Mouse (Mus musculus) CH12.LX (cell line): ENCODE measurements around the gene Atp13a3. TPM values are rescaled to one million over a fixed set of nuclear protein-coding genes. Genes with fewer than 3 reads are reported as not detected.

Source experiments
- DNase-seq: peaks from one replicate; pipeline ENCODE4 v3.0.0-alpha.2; 2013; ENCODE audit errors: extremely low read depth
- H3K27ac ChIP-seq: 2 replicates; pipeline ENCODE4 v1.5.1; 2012; ENCODE audit warnings: low read depth, mild to moderate bottlenecking, control low read depth, moderate library complexity; ENCODE audit not compliant: insufficient read depth
- H3K27me3 ChIP-seq: replicated peaks from 2 replicates; pipeline ENCODE3; 2012; ENCODE audit warnings: inconsistent platforms
- H3K36me3 ChIP-seq, 2 experiments: replicated peaks in 1 of 2; 2 replicates each; pipeline versions ENCODE3 to v1.6.1; 2012; ENCODE audit warnings: inconsistent platforms in 1 of 2, low read length in 1 of 2, mild to moderate bottlenecking in 1 of 2, mixed read lengths in 1 of 2, moderate library complexity in 1 of 2; ENCODE audit not compliant: control insufficient read depth in 1 of 2, insufficient read depth in 1 of 2
- H3K4me1 ChIP-seq, 2 experiments: 2 replicates each; pipeline ENCODE4 v1.6.1; 2012; ENCODE audit warnings: inconsistent platforms in 1 of 2, moderate library complexity in 1 of 2; ENCODE audit not compliant: insufficient read depth in 2 of 2, control insufficient read depth in 1 of 2
- H3K4me2 ChIP-seq: 2 replicates; pipeline ENCODE4 v1.6.1; 2012; ENCODE audit warnings: low read depth, mild to moderate bottlenecking, control low read depth; ENCODE audit not compliant: poor library complexity, insufficient read depth, severe bottlenecking
- H3K4me3 ChIP-seq, 3 experiments: fragments of 150-350 bp in 1 of 3; sonication (generic) in 1 of 3; replicated peaks in 1 of 3; 2 replicates each; pipeline versions ENCODE3 to v1.5.1; 2011 to 2012; ENCODE audit warnings: low read depth in 2 of 3, low read length in 2 of 3, mild to moderate bottlenecking in 2 of 3, moderate library complexity in 2 of 3, control low read depth in 1 of 3, improper control_type of control experiment in 1 of 3, inconsistent platforms in 1 of 3, mixed read lengths in 1 of 3; ENCODE audit not compliant: poor library complexity in 1 of 3
- H3K79me2 ChIP-seq: replicated peaks from 2 replicates; pipeline ENCODE4 v1.6.1; 2012; ENCODE audit warnings: mild to moderate bottlenecking, moderate library complexity; ENCODE audit not compliant: control insufficient read depth, poor library complexity, insufficient read depth, severe bottlenecking; ENCODE audit errors: extremely low read depth
- H3K9ac ChIP-seq: 2 replicates; pipeline ENCODE4 v1.6.1; 2012; ENCODE audit warnings: low read depth, mild to moderate bottlenecking, control low read depth, moderate library complexity; ENCODE audit not compliant: insufficient read depth
- H3K9me3 ChIP-seq: replicated peaks from 2 replicates; pipeline ENCODE3; 2012; ENCODE audit warnings: low read length, inconsistent platforms, mixed read lengths
- CTCF ChIP-seq, 2 experiments: IDR thresholded peaks in 1 of 2; conservative IDR thresholded peaks in 1 of 2; 2 replicates each; pipeline ENCODE4 v1.5.1; 2011 to 2012; ENCODE audit warnings: low read depth in 2 of 2, low read length in 2 of 2, improper control_type of control experiment in 1 of 2, inconsistent platforms in 1 of 2, mild to moderate bottlenecking in 1 of 2, moderate library complexity in 1 of 2
- EP300 ChIP-seq: IDR thresholded peaks from 2 replicates; pipeline ENCODE4 v1.6.1; 2011; ENCODE audit warnings: low read length, improper control_type of control experiment
- KAT2A ChIP-seq: IDR thresholded peaks from 2 replicates; pipeline ENCODE4 v1.6.1; 2012; ENCODE audit warnings: low read length, improper control_type of control experiment, inconsistent platforms; ENCODE audit not compliant: insufficient replicate concordance
- MAX ChIP-seq: IDR thresholded peaks from 2 replicates; pipeline ENCODE4 v1.6.1; 2011; ENCODE audit warnings: low read length, improper control_type of control experiment
- MXI1 ChIP-seq: IDR thresholded peaks from 2 replicates; pipeline ENCODE4 v1.6.1; 2011; ENCODE audit warnings: mild to moderate bottlenecking, low read depth, low read length, improper control_type of control experiment
- MYC ChIP-seq: IDR thresholded peaks from 2 replicates; pipeline ENCODE4 v1.6.1; 2011; ENCODE audit warnings: low read depth, mild to moderate bottlenecking, improper control_type of control experiment, low read length
- NRF1 ChIP-seq: IDR thresholded peaks from 2 replicates; pipeline ENCODE4 v1.6.1; 2014; ENCODE audit warnings: low read depth, mild to moderate bottlenecking, inconsistent platforms, low read length, improper control_type of control experiment, moderate library complexity
- PAX5 ChIP-seq: IDR thresholded peaks from 2 replicates; pipeline ENCODE4 v1.6.1; 2012; ENCODE audit warnings: low read length, inconsistent platforms, mixed read lengths
- POLR2AphosphoS2 ChIP-seq: IDR thresholded peaks from 2 replicates; pipeline ENCODE4 v1.6.1; 2011; ENCODE audit warnings: low read depth, low read length, improper control_type of control experiment
- RAD21 ChIP-seq: IDR thresholded peaks from 2 replicates; pipeline ENCODE4 v1.6.1; 2011; ENCODE audit warnings: low read depth, mild to moderate bottlenecking, low read length, improper control_type of control experiment, moderate library complexity
- RCOR1 ChIP-seq: conservative IDR thresholded peaks from 2 replicates; pipeline ENCODE4 v1.6.1; 2012; ENCODE audit warnings: low read depth, mild to moderate bottlenecking, inconsistent platforms, low read length, improper control_type of control experiment
- SIN3A ChIP-seq: IDR thresholded peaks from 2 replicates; pipeline ENCODE4 v1.6.1; 2012; ENCODE audit warnings: low read length, improper control_type of control experiment, inconsistent platforms
- ZKSCAN1 ChIP-seq: IDR thresholded peaks from 2 replicates; pipeline ENCODE4 v1.6.1; 2012; ENCODE audit warnings: low read depth, inconsistent platforms, low read length, improper control_type of control experiment, borderline replicate concordance
- ZMIZ1 ChIP-seq: IDR thresholded peaks from 2 replicates; pipeline ENCODE4 v1.6.1; 2012; ENCODE audit warnings: low read depth, mild to moderate bottlenecking, inconsistent platforms, low read length, improper control_type of control experiment
- ZNF384 ChIP-seq: IDR thresholded peaks from 2 replicates; pipeline ENCODE4 v1.6.1; 2012; ENCODE audit warnings: low read depth, low read length, improper control_type of control experiment, inconsistent platforms
- dilution Hi-C: fragments of 300-500 bp; cut with MboI; formaldehyde crosslinking; loops from 2 replicates; pipeline ENCODE4 v1.14.3; 2020; ENCODE audit warnings: low sequenced_read_pairs; ENCODE audit not compliant: extremely low pct_unique_long_range_greater_than_20kb, extremely low pct_ligation_motif_present
- in situ Hi-C: fragments of 300-500 bp; cut with MboI; formaldehyde crosslinking; loops from 3 replicates; pipeline ENCODE4 v1.14.3; 2019; ENCODE audit warnings: low sequenced_read_pairs, low pct_ligation_motif_present, low pct_unique_long_range_greater_than_20kb, mixed read lengths
- polyA plus RNA-seq: library from polyadenylated mRNA; unstranded; fragments of >175 nt; gene quantifications from 2 replicates; pipeline ENCODE4 v1.2.1, GENCODE M21; 2012; ENCODE audit warnings: low read depth; ENCODE audit not compliant: insufficient read length
- total RNA-seq, 2 experiments: library from RNA; depleted of rRNA; stranded (reverse); fragments of 300-350 nt in 1 of 2; fragments of >200 nt in 1 of 2; gene quantifications; 2 replicates each; pipeline ENCODE4 v1.2.3; 2012 to 2014

The Atp13a3 gene
- total and polyA plus RNA-seq, 3 experiments: 46.7 to 73.0 (median 49.9) TPM

DNA sequence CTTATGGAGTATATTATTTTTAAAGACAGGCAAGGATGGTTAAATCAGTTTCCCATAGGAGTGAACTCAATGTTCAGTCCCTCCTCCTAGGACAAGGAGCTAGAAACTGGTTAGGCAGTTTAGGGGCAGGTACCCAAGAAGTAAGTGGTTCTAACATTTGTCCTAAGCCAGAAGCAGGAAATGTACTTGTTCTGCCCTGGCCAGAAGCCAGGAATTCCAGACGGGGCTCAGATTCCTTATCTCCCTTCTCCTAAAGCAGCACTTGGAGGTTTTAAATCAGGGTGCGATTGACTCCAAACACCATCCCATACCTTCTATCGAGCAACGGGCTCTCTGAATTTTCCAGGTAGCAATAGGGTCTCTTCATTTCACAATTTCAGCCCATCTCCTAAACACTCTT, 29.6 kb upstream of the Atp13a3 start:
- TF ChIP-seq CTCF (conservative IDR thresholded peaks at IDR 0.05 in 1 of 2, IDR thresholded peaks at IDR 0.05 in 1 of 2; ENCODE audit: low read depth in 2 of 2, low read length in 2 of 2): no peak
- H3K27me3 ChIP-seq: no peaks in the 10 kb centered on the region
- peaks cover 0 to 21% of the 10 kb centered on the region in 2 experiments; a peak in 2 of 4 replicates for H3K4me1 ChIP-seq
- no peak overlapping the region for H3K27ac ChIP-seq
- no peak overlapping the region for H3K4me2 ChIP-seq
- H3K36me3 ChIP-seq: no peaks in the 10 kb centered on the region
- dilution Hi-C loops (no loop called here), in situ Hi-C loops (no loop called here)
- H3K79me2 ChIP-seq: no peaks in the 10 kb centered on the region
- DNase-seq: no peak
- H3K9me3 ChIP-seq: peaks cover 5% of the 10 kb centered on the region
- H3K4me3 ChIP-seq: no peak overlapping the region
- H3K9ac ChIP-seq: no peak overlapping the region

DNA sequence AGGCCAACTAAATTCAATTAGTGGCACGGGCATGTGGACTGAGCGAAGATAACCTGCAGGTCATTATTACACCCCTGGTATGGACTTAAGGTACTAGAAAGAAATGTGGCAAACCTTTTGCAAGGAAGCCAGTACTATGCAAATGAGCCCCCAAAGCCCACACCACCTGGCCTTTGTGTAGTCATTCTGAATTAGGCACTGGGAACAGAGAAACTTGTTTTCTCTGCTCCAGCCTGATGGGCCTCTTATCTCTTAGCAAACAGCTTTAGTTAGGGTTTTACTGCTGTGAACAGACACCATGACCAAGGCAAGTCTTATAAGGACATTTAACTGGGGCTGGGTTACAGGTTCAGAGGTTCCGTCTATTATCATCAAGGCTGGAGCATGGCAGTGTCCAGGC, 27.4 kb upstream of the Atp13a3 start:
- H3K4me1 ChIP-seq: peaks cover 0 to 21% of the 10 kb centered on the region in 2 experiments; a peak in 3 of 4 replicates
- dilution Hi-C loops (no loop called here), in situ Hi-C loops (no loop called here)
- no peak overlapping the region for H3K4me2 ChIP-seq
- no peaks in the 10 kb centered on the region for H3K36me3 ChIP-seq
- TF ChIP-seq ZKSCAN1 (no peak), EP300 (peak; percentile 58)
- H3K79me2 ChIP-seq: no peaks in the 10 kb centered on the region
- H3K27me3 ChIP-seq: no peaks in the 10 kb centered on the region
- no peak overlapping the region for H3K27ac ChIP-seq
- H3K9me3 ChIP-seq: peaks cover 5% of the 10 kb centered on the region
- DNase-seq: peak; percentile 52
- no peak overlapping the region for H3K9ac ChIP-seq
- H3K4me3 ChIP-seq: no peak overlapping the region

DNA sequence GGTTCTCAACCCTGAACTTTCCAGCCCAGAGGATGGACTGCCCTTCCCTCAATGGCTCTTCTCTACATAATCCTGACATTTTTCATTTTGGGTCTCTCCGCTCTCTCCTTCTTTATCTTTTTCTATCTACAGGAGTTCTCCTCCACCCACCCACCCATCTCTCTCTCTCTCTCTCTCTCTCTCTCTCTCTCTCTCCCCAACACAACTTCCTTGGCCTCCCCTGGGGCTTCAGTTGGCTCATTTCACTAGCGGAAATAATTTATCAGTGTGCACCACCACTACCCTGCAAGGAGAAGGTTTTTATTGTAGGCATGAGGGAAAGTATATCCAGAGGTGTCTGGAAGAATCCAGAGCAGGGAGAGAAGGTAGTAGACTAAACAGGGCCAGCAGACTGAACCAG, 26.3 kb upstream of the Atp13a3 start:
- TF ChIP-seq PAX5 (no peak), POLR2AphosphoS2 (no peak), MXI1 (no peak), RAD21 (no peak), KAT2A (no peak), SIN3A (no peak), RCOR1 (no peak), ZNF384 (no peak), NRF1 (no peak), MYC (no peak), ZKSCAN1 (no peak), ZMIZ1 (no peak), MAX (no peak)
- Histone ChIP-seq H3K9me3 (peaks cover 5% of the 10 kb centered on the region), H3K27me3 (no peaks in the 10 kb centered on the region), H3K4me1 (peaks cover 0 to 21% of the 10 kb centered on the region in 2 experiments; a peak in 3 of 4 replicates), H3K4me2 (no peak overlapping the region), H3K9ac (no peak overlapping the region), H3K36me3 (no peaks in the 10 kb centered on the region), H3K79me2 (no peaks in the 10 kb centered on the region), H3K4me3 (no peak overlapping the region), H3K27ac (no peak overlapping the region)
- in situ Hi-C loops (no loop called here), dilution Hi-C loops (no loop called here)
- peak; percentile 12 for DNase-seq
